Mouse (Mus musculus) heart, postnatal 10 days (tissue): ENCODE measurements around the gene Otop3. TPM values are rescaled to one million over a fixed set of nuclear protein-coding genes. Genes with fewer than 3 reads are reported as not detected.
"Not testable (repeated sequence)": the region's sequence is repeated elsewhere in the genome, so short reads cannot be mapped to it uniquely, and the experiment has no call there.

Experiments used
- DNase-seq, 2 experiments: peaks; one replicate each; pipeline ENCODE4 v3.0.0; 2021
- intact Hi-C: fragments of 180-260 bp; cut with DNase I; formaldehyde crosslinking; loops from one replicate; pipeline ENCODE4 v1.15.1; 2025
- total RNA-seq, 2 experiments: library from RNA; stranded (reverse); gene quantifications; 2 replicates each; pipeline ENCODE4 v1.2.3; 2021

The Otop3 gene
- total RNA-seq, 2 experiments from 2014 or later: not detected

GRCm38 (mm10) chr11:115383701-115384474 lies 49.4 kb downstream of the Otop3 start:
- DNase-seq: peak; percentile 25 to 46

GRCm38 (mm10) chr11:115384587-115384986 lies 50.1 kb downstream of the Otop3 start:
- no peak for DNase-seq
- intact Hi-C loops: no loop called here

More at GRCm38 (mm10) chr11:115383701-115384474, 49.4 kb downstream of the Otop3 start:
- intact Hi-C loops: loop anchor here (2.0 kb wide), 2 partner anchors 19 to 25 kb away; partner anchors contain the start of gene Mrpl58

- intact Hi-C loops, DNase-seq: not testable (repeated sequence)
Observed at GRCm38 (mm10) chr11:115386859-115387258, 52.3 kb downstream of the Otop3 start.

GRCm38 (mm10) chr11:115391358-115391757 lies 56.8 kb downstream of the Otop3 start:
- DNase-seq: no peak
- intact Hi-C loops: no loop called here

- DNase-seq: no peak
- intact Hi-C loops: no loop called here
Observed at GRCm38 (mm10) chr11:115393721-115394325, 59.3 kb downstream of the Otop3 start.

Other genes starting within 250 kb of the Otop3 start
- 1 to 10 TPM; 1.4 to 1.6 TPM for gene Rab37, start 243.3 kb upstream of the Otop3 start, total RNA-seq
- gene Cd300lf, start 200.7 kb upstream of the Otop3 start, total RNA-seq: under 1 TPM; 0.15 to 0.48 TPM
- gene Slc9a3r1, start 171.4 kb upstream of the Otop3 start, total RNA-seq: 10 to 100 TPM; 11.9 to 17.4 TPM
- gene Tmem104, start 147.2 kb upstream of the Otop3 start, total RNA-seq: 10 to 100 TPM; 10.9 TPM
- 10 to 100 TPM; 14.8 to 19.9 TPM for gene Nat9, start 146.9 kb upstream of the Otop3 start, total RNA-seq
- not detected for gene Grin2c, start 67.5 kb upstream of the Otop3 start, total RNA-seq
- gene Fdxr, start 57.7 kb upstream of the Otop3 start, total RNA-seq: 1 to 10 TPM; 7.7 to 9.1 TPM
- gene Fads6, start 37.1 kb upstream of the Otop3 start, total RNA-seq: 1 to 10 TPM in 1 of 2 experiments, under 1 TPM in 1; 0.89 to 1.2 TPM
- not detected for gene Otop2, start 27.6 kb upstream of the Otop3 start, total RNA-seq
- under 1 TPM; 0.07 to 0.12 TPM for gene Ush1g, start 12.7 kb upstream of the Otop3 start, total RNA-seq
- gene Hid1, start 33.0 kb downstream of the Otop3 start, total RNA-seq: 1 to 10 TPM; 6.9 to 7.1 TPM
- 10 to 100 TPM; 13.9 to 16.8 TPM for gene Cdr2l, start 47.2 kb downstream of the Otop3 start, total RNA-seq
- gene Mrpl58, start 69.0 kb downstream of the Otop3 start, total RNA-seq: 100 to 1,000 TPM; 144 to 150 TPM
- gene Atp5h, start 85.2 kb downstream of the Otop3 start, total RNA-seq: 1,000 to 10,000 TPM; 1,980 to 2,006 TPM
- gene Kctd2, start 85.4 kb downstream of the Otop3 start, total RNA-seq: 10 to 100 TPM; 22.7 to 26.7 TPM
- gene Trim80, start 105.8 kb downstream of the Otop3 start, total RNA-seq: not detected
- under 1 TPM; 0.15 to 0.57 TPM for gene Slc16a5, start 127.7 kb downstream of the Otop3 start, total RNA-seq
- gene Armc7, start 140.9 kb downstream of the Otop3 start, total RNA-seq: 1 to 10 TPM; 2.3 to 2.6 TPM
- gene Nt5c, start 157.1 kb downstream of the Otop3 start, total RNA-seq: 10 to 100 TPM; 24.6 to 26.7 TPM
- gene Jpt1, start 179.7 kb downstream of the Otop3 start, total RNA-seq: 100 to 1,000 TPM; 338 to 393 TPM
- gene Sumo2, start 201.5 kb downstream of the Otop3 start, total RNA-seq: 100 to 1,000 TPM; 217 to 251 TPM
- gene Nup85, start 229.7 kb downstream of the Otop3 start, total RNA-seq: 10 to 100 TPM; 27.0 to 28.1 TPM